Mouse (Mus musculus): Measurements from ENCODE around the gene Ier3. TPM values are rescaled to one million over a fixed set of nuclear protein-coding genes. Genes with fewer than 3 reads are reported as not detected.
"Not testable (repeated sequence)": the region's sequence is repeated elsewhere in the genome, so short reads cannot be mapped to it uniquely, and the experiment has no call there.

Ier3 gene
- polyA plus RNA-seq, 1 experiment from 2014 or later, result 93.1 TPM

GRCm38 (mm10) chr17:35836991-35837422 is 15.5 kb downstream of the Ier3 start:
- WGBS, result under 1% methylated on average over 21 of the region's 25 CpGs
- H3K27ac ChIP-seq, result peak overlapping the region; percentile 88
- peak overlapping the region; percentile 78 for H3K9ac ChIP-seq (ENCODE audit: low read depth, low read length)
- H3K36me3 ChIP-seq (ENCODE audit: insufficient read depth, low read length), result peaks cover 31% of the 10 kb centered on the region
- H3K4me2 ChIP-seq (ENCODE audit: low read length), result peak overlapping the region; percentile 83
- no peak for TF ChIP-seq CTCF (IDR thresholded peaks at IDR 0.05; ENCODE audit: low read depth)
- H3K9me3 ChIP-seq (replicated peaks; ENCODE audit: low read length), result no peaks in the 10 kb centered on the region
- H3K4me3 ChIP-seq (replicated peaks; ENCODE audit: low read depth, low read length), result peak overlapping the region; percentile 76
- ATAC-seq (replicated peaks; ENCODE audit: low FRiP score, low read depth) (peak; percentile 2; the same call in 1 of the 2 replicates), DNase-seq (ENCODE audit: low spot score) (peak; percentile 93)
- no peaks in the 10 kb centered on the region for H3K27me3 ChIP-seq (ENCODE audit: insufficient read depth, low read length)
- H3K4me1 ChIP-seq (replicated peaks; ENCODE audit: insufficient read depth, low read length), result peaks cover 13% of the 10 kb centered on the region

GRCm38 (mm10) chr17:35837487-35837886 is 16.0 kb downstream of the Ier3 start:
- Histone ChIP-seq H3K9ac (ENCODE audit: low read depth, low read length) (peak overlapping the region; percentile 78), H3K4me3 (replicated peaks; ENCODE audit: low read depth, low read length) (peak overlapping the region; percentile 76), H3K4me2 (ENCODE audit: low read length) (peak overlapping the region; percentile 83), H3K27me3 (ENCODE audit: insufficient read depth, low read length) (no peaks in the 10 kb centered on the region), H3K4me1 (replicated peaks; ENCODE audit: insufficient read depth, low read length) (peaks cover 13% of the 10 kb centered on the region), H3K9me3 (replicated peaks; ENCODE audit: low read length) (no peaks in the 10 kb centered on the region), H3K36me3 (ENCODE audit: insufficient read depth, low read length) (peaks cover 28% of the 10 kb centered on the region), H3K27ac (peak overlapping the region; percentile 88)
- 0% methylated on average over 18 of the region's 18 CpGs for WGBS
- ATAC-seq (replicated peaks; ENCODE audit: low FRiP score, low read depth) (no peak), DNase-seq (ENCODE audit: low spot score) (peak; percentile 79)
- no peak for TF ChIP-seq CTCF (IDR thresholded peaks at IDR 0.05; ENCODE audit: low read depth)

- Histone ChIP-seq H3K4me3 (replicated peaks; ENCODE audit: low read depth, low read length) (peak within 1 kb of the TSS; percentile 76), H3K9me3 (replicated peaks; ENCODE audit: low read length) (no peaks in the 10 kb centered on the region), H3K27ac (peak within 1 kb of the TSS; percentile 88), H3K27me3 (ENCODE audit: insufficient read depth, low read length) (no peaks in the 10 kb centered on the region), H3K36me3 (ENCODE audit: insufficient read depth, low read length) (peaks cover 27% of the 10 kb centered on the region), H3K4me2 (ENCODE audit: low read length) (peak within 1 kb of the TSS; percentile 83), H3K9ac (ENCODE audit: low read depth, low read length) (peak within 1 kb of the TSS; percentile 78), H3K4me1 (replicated peaks; ENCODE audit: insufficient read depth, low read length) (peaks cover 13% of the 10 kb centered on the region)
- DNase-seq (ENCODE audit: low spot score), result peak; percentile 99
- WGBS, result under 1% methylated on average over 29 of the region's 29 CpGs
- peak; percentile 72 for ATAC-seq (replicated peaks; ENCODE audit: low FRiP score, low read depth)
- TF ChIP-seq CTCF (IDR thresholded peaks at IDR 0.05; ENCODE audit: low read depth), result no peak
These were observed 16.6 kb downstream of the Ier3 start, which contains the start of gene Tubb5 for GRCm38 (mm10) chr17:35838122-35838544. Tubb5 (minus strand) TSS chr17:35838306.

GRCm38 (mm10) chr17:35838570-35838969 is 17.1 kb downstream of the Ier3 start:
- peaks cover 13% of the 10 kb centered on the region for H3K4me1 ChIP-seq (replicated peaks; ENCODE audit: insufficient read depth, low read length)
- H3K4me3 ChIP-seq (replicated peaks; ENCODE audit: low read depth, low read length), result peak overlapping the region; percentile 76
- peak overlapping the region; percentile 78; the same call in 1 of the 2 replicates for H3K9ac ChIP-seq (ENCODE audit: low read depth, low read length)
- no peak for TF ChIP-seq CTCF (IDR thresholded peaks at IDR 0.05; ENCODE audit: low read depth)
- H3K36me3 ChIP-seq (ENCODE audit: insufficient read depth, low read length), result peaks cover 23% of the 10 kb centered on the region
- 2% methylated on average over 5 of the region's 5 CpGs for WGBS
- ATAC-seq (replicated peaks; ENCODE audit: low FRiP score, low read depth) (no peak), DNase-seq (ENCODE audit: low spot score) (no peak)
- peak overlapping the region; percentile 83 for H3K4me2 ChIP-seq (ENCODE audit: low read length)
- H3K27ac ChIP-seq, result peak overlapping the region; percentile 78; the same call in 1 of the 2 replicates
- H3K9me3 ChIP-seq (replicated peaks; ENCODE audit: low read length), result no peaks in the 10 kb centered on the region
- no peaks in the 10 kb centered on the region for H3K27me3 ChIP-seq (ENCODE audit: insufficient read depth, low read length)

GRCm38 (mm10) chr17:35839002-35839401 is 17.5 kb downstream of the Ier3 start:
- 45% methylated on average over 3 of the region's 3 CpGs for WGBS
- Histone ChIP-seq H3K27ac (peak overlapping the region; percentile 78), H3K9ac (ENCODE audit: low read depth, low read length) (0 out of 2 replicates have a peak overlapping the region, but pooled peaks have one; percentile 78), H3K4me1 (replicated peaks; ENCODE audit: insufficient read depth, low read length) (peaks cover 13% of the 10 kb centered on the region), H3K4me2 (ENCODE audit: low read length) (peak overlapping the region; percentile 83), H3K36me3 (ENCODE audit: insufficient read depth, low read length) (peaks cover 18% of the 10 kb centered on the region), H3K4me3 (replicated peaks; ENCODE audit: low read depth, low read length) (peak overlapping the region; percentile 76; the same call in 1 of the 2 replicates)
- not testable (repeated sequence) for H3K27me3 ChIP-seq (ENCODE audit: insufficient read depth, low read length); DNase-seq (ENCODE audit: low spot score); H3K9me3 ChIP-seq (replicated peaks; ENCODE audit: low read length); ATAC-seq (replicated peaks; ENCODE audit: low FRiP score, low read depth)

GRCm38 (mm10) chr17:35840561-35840960 is 19.1 kb downstream of the Ier3 start:
- 51% methylated on average over 14 of the region's 14 CpGs for WGBS
- Histone ChIP-seq H3K27me3 (ENCODE audit: insufficient read depth, low read length) (no peaks in the 10 kb centered on the region), H3K9me3 (replicated peaks; ENCODE audit: low read length) (no peaks in the 10 kb centered on the region), H3K4me1 (replicated peaks; ENCODE audit: insufficient read depth, low read length) (peaks cover 4% of the 10 kb centered on the region; the same call in 1 of the 2 replicates), H3K4me3 (replicated peaks; ENCODE audit: low read depth, low read length) (peak overlapping the region; percentile 42), H3K9ac (ENCODE audit: low read depth, low read length) (peak overlapping the region; percentile 2; the same call in 1 of the 2 replicates), H3K27ac (peak overlapping the region; percentile 8; the same call in 1 of the 2 replicates), H3K4me2 (ENCODE audit: low read length) (peak overlapping the region; percentile 55), H3K36me3 (ENCODE audit: insufficient read depth, low read length) (peaks cover 9% of the 10 kb centered on the region)
- DNase-seq (ENCODE audit: low spot score) (no peak), ATAC-seq (replicated peaks; ENCODE audit: low FRiP score, low read depth) (no peak)
- no peak for TF ChIP-seq CTCF (IDR thresholded peaks at IDR 0.05; ENCODE audit: low read depth)

Data from kidney, postnatal 0 days (tissue).